Mouse (Mus musculus) forebrain, embryonic 16.5 days (tissue): ENCODE measurements around the gene Vsig1. TPM values are rescaled to one million over a fixed set of nuclear protein-coding genes. Genes with fewer than 3 reads are reported as not detected.

Source experiments
- ATAC-seq: fragments of 200-750 bp; cut with Nextera tagmentation; 2 replicates; pipeline ENCODE4 v1.8.0; 2017; ENCODE audit warnings: mild to moderate bottlenecking, moderate library complexity
- H3K27ac ChIP-seq: fragments of 300-500 bp; sonication (generic); 2 replicates; pipeline ENCODE4 v1.5.1; 2014; ENCODE audit warnings: low read length, control low read depth
- H3K27me3 ChIP-seq: fragments of 300-500 bp; sonication (generic); replicated peaks from 2 replicates; pipeline ENCODE4 v1.6.1; 2014; ENCODE audit warnings: low read length; ENCODE audit not compliant: control insufficient read depth, insufficient read depth
- H3K36me3 ChIP-seq: fragments of 300-500 bp; sonication (generic); 2 replicates; pipeline ENCODE4 v1.6.1; 2014; ENCODE audit not compliant: control insufficient read depth, insufficient read depth
- H3K4me1 ChIP-seq: fragments of 300-500 bp; sonication (generic); replicated peaks from 2 replicates; pipeline ENCODE4 v1.6.1; 2014; ENCODE audit warnings: low read length; ENCODE audit not compliant: control insufficient read depth, insufficient read depth
- H3K4me2 ChIP-seq: fragments of 300-500 bp; sonication (generic); 2 replicates; pipeline ENCODE4 v1.6.1; 2014; ENCODE audit warnings: mild to moderate bottlenecking, low read length, control low read depth
- H3K4me3 ChIP-seq: fragments of 300-500 bp; sonication (generic); replicated peaks from 2 replicates; pipeline ENCODE4 v1.5.1; 2014; ENCODE audit warnings: mild to moderate bottlenecking, low read length, control low read depth
- H3K9ac ChIP-seq: fragments of 300-500 bp; sonication (generic); replicated peaks from 2 replicates; pipeline ENCODE4 v1.6.1; 2014; ENCODE audit warnings: low read depth, low read length, control low read depth
- H3K9me3 ChIP-seq: fragments of 300-500 bp; sonication (generic); 2 replicates; pipeline ENCODE4 v1.6.1; 2016; ENCODE audit warnings: low read length; ENCODE audit not compliant: control insufficient read depth
- WGBS: fragments of 180-500 bp; shearing (Covaris S2); extraction: QIAGEN DNeasy Blood & Tissue Kit; methylation state at CpG from one replicate; pipeline ENCODE4 v1.1.7; 2014; 5-methylcytosine and 5-hydroxymethylcytosine counted together
- polyA plus RNA-seq: library from polyadenylated mRNA; unstranded; fragments of >200 nt; fragmentation: Nextera tagmentation; extraction: Ambion mirVana; gene quantifications from 2 replicates; pipeline ENCODE4 v1.2.1, GENCODE M21; 2015

Vsig1 gene
- polyA plus RNA-seq, 1 experiment from 2014 or later, result not detected

- Histone ChIP-seq H3K4me2 (no peak overlapping the region), H3K9me3 (no peaks in the 10 kb centered on the region), H3K4me1 (no peaks in the 10 kb centered on the region), H3K4me3 (no peak overlapping the region), H3K36me3 (no peaks in the 10 kb centered on the region), H3K27me3 (no peaks in the 10 kb centered on the region; the same call in 1 of the 2 replicates), H3K9ac (no peak overlapping the region), H3K27ac (no peak overlapping the region)
- WGBS, result 95% methylated on average over 4 of the region's 4 CpGs
- no peak for ATAC-seq
These were observed 46.2 kb downstream of the Vsig1 start for GRCm38 (mm10) chrX:140953618-140954017.

GRCm38 (mm10) chrX:140956272-140956940 is 49.0 kb downstream of the Vsig1 start, which contains the start of the genes Psmd10 and Atg4a:
Gene Psmd10, minus strand, starts transcription at chrX:140956728.
Gene Atg4a, plus strand, starts transcription at chrX:140956907.
- Histone ChIP-seq H3K36me3 (no peaks in the 10 kb centered on the region), H3K4me1 (no peaks in the 10 kb centered on the region), H3K9me3 (no peaks in the 10 kb centered on the region), H3K9ac (peak within 1 kb of the TSS; percentile 56), H3K27ac (no peak within 1 kb of the TSS), H3K27me3 (no peaks in the 10 kb centered on the region; the same call in 1 of the 2 replicates), H3K4me2 (peak within 1 kb of the TSS; percentile 50), H3K4me3 (peak within 1 kb of the TSS; percentile 54)
- 17% methylated on average over 23 of the region's 23 CpGs for WGBS
- ATAC-seq, result peak; percentile 98

GRCm38 (mm10) chrX:140956959-140957358 is 49.6 kb downstream of the Vsig1 start:
- H3K4me1 ChIP-seq, result no peaks in the 10 kb centered on the region
- peak overlapping the region; percentile 37 for H3K9ac ChIP-seq
- no peak overlapping the region for H3K27ac ChIP-seq
- H3K36me3 ChIP-seq, result no peaks in the 10 kb centered on the region
- peak overlapping the region; percentile 46 for H3K4me3 ChIP-seq
- no peaks in the 10 kb centered on the region; the same call in 1 of the 2 replicates for H3K27me3 ChIP-seq
- H3K4me2 ChIP-seq, result peak overlapping the region; percentile 48
- 27% methylated on average over 5 of the region's 5 CpGs for WGBS
- ATAC-seq, result no peak; the same call in 1 of the 2 replicates
- no peaks in the 10 kb centered on the region for H3K9me3 ChIP-seq

GRCm38 (mm10) chrX:140978943-140979342 is 71.5 kb downstream of the Vsig1 start:
- H3K9ac ChIP-seq, result no peak overlapping the region
- H3K4me3 ChIP-seq, result no peak overlapping the region
- H3K4me2 ChIP-seq, result no peak overlapping the region
- H3K4me1 ChIP-seq, result no peaks in the 10 kb centered on the region
- no peak for ATAC-seq
- WGBS, result 94% methylated on average over 1 of the region's 1 CpGs
- no peaks in the 10 kb centered on the region for H3K9me3 ChIP-seq
- H3K27me3 ChIP-seq, result peaks cover 6% of the 10 kb centered on the region; the same call in 1 of the 2 replicates
- H3K36me3 ChIP-seq, result no peaks in the 10 kb centered on the region
- H3K27ac ChIP-seq, result no peak overlapping the region

GRCm38 (mm10) chrX:140979546-140979945 is 72.1 kb downstream of the Vsig1 start:
- no peak overlapping the region for H3K4me3 ChIP-seq
- H3K27ac ChIP-seq, result no peak overlapping the region
- no peaks in the 10 kb centered on the region for H3K4me1 ChIP-seq
- peaks cover 6% of the 10 kb centered on the region; the same call in 1 of the 2 replicates for H3K27me3 ChIP-seq
- H3K9ac ChIP-seq, result no peak overlapping the region
- no peaks in the 10 kb centered on the region for H3K9me3 ChIP-seq
- no peak overlapping the region for H3K4me2 ChIP-seq
- 69% methylated on average over 2 of the region's 2 CpGs for WGBS
- peak; percentile 26; the same call in 1 of the 2 replicates for ATAC-seq
- H3K36me3 ChIP-seq, result no peaks in the 10 kb centered on the region

- Histone ChIP-seq H3K27ac (no peak overlapping the region), H3K9me3 (no peaks in the 10 kb centered on the region), H3K4me2 (no peak overlapping the region), H3K9ac (no peak overlapping the region), H3K4me1 (no peaks in the 10 kb centered on the region), H3K36me3 (no peaks in the 10 kb centered on the region), H3K27me3 (peaks cover 9% of the 10 kb centered on the region; the same call in 1 of the 2 replicates), H3K4me3 (no peak overlapping the region)
- no peak for ATAC-seq
- 81% methylated on average over 4 of the region's 4 CpGs for WGBS
These were observed 72.8 kb downstream of the Vsig1 start for GRCm38 (mm10) chrX:140980163-140980562.

- WGBS, result 57% methylated on average over 6 of the region's 6 CpGs
- Histone ChIP-seq H3K4me1 (no peaks in the 10 kb centered on the region), H3K9ac (no peak overlapping the region), H3K27ac (no peak overlapping the region), H3K27me3 (peaks cover 9% of the 10 kb centered on the region; the same call in 1 of the 2 replicates), H3K9me3 (no peaks in the 10 kb centered on the region), H3K36me3 (no peaks in the 10 kb centered on the region), H3K4me2 (no peak overlapping the region), H3K4me3 (no peak overlapping the region)
- ATAC-seq, result no peak
These were observed 76.0 kb downstream of the Vsig1 start for GRCm38 (mm10) chrX:140983206-140983960.

- no peak overlapping the region for H3K4me3 ChIP-seq
- H3K27me3 ChIP-seq, result peaks cover 9% of the 10 kb centered on the region; the same call in 1 of the 2 replicates
- H3K4me2 ChIP-seq, result no peak overlapping the region
- 82% methylated on average over 6 of the region's 6 CpGs for WGBS
- H3K36me3 ChIP-seq, result no peaks in the 10 kb centered on the region
- no peaks in the 10 kb centered on the region for H3K4me1 ChIP-seq
- H3K9ac ChIP-seq, result no peak overlapping the region
- no peak overlapping the region for H3K27ac ChIP-seq
- ATAC-seq, result no peak
- no peaks in the 10 kb centered on the region for H3K9me3 ChIP-seq
These were observed 77.4 kb downstream of the Vsig1 start for GRCm38 (mm10) chrX:140984795-140985194.

GRCm38 (mm10) chrX:140985256-140985655 is 77.8 kb downstream of the Vsig1 start:
- WGBS, result 96% methylated on average over 2 of the region's 2 CpGs
- ATAC-seq, result no peak
- no peaks in the 10 kb centered on the region for H3K9me3 ChIP-seq
- no peak overlapping the region for H3K4me2 ChIP-seq
- peaks cover 9% of the 10 kb centered on the region; the same call in 1 of the 2 replicates for H3K27me3 ChIP-seq
- H3K27ac ChIP-seq, result no peak overlapping the region
- no peak overlapping the region for H3K9ac ChIP-seq
- no peak overlapping the region for H3K4me3 ChIP-seq
- H3K4me1 ChIP-seq, result no peaks in the 10 kb centered on the region
- H3K36me3 ChIP-seq, result no peaks in the 10 kb centered on the region; the same call in 1 of the 2 replicates
